9 mouse cellular contexts compared by ENCODE assay signal in genomic region chr11:64968507-64968906, GRCm38 (mm10). TPM values are rescaled to one million over a fixed set of nuclear protein-coding genes. Genes with fewer than 3 reads are reported as not detected.
DNase-seq lines count a peak whose midpoint lies in the region; ATAC-seq and TF ChIP-seq lines count a peak whose summit lies in the region.
"Had no signal": no experiment of that assay in that cellular context is flagged by ENCODE, and none has a peak within 500 bp of the region (broad histone marks: within the 10 kb centered on the region; RNA-seq: fewer than 3 reads in every experiment).

No protein-coding gene starts in this region.

- no peaks in the 10 kb centered on the region for H3K36me3 ChIP-seq in embryonic facial prominence, embryonic 15.5 days
- no peaks in the 10 kb centered on the region for H3K36me3 ChIP-seq in kidney, embryonic 14.5 days (ENCODE audit: control insufficient read depth, insufficient read depth, low read length)
- no peaks in the 10 kb centered on the region for H3K36me3 ChIP-seq in limb, embryonic 13.5 days
- H3K36me3 ChIP-seq in midbrain, embryonic 15.5 days (replicated peaks) = no peaks in the 10 kb centered on the region
- no peaks in the 10 kb centered on the region for H3K36me3 ChIP-seq in stomach, postnatal 0 days (ENCODE audit: control insufficient read depth, insufficient read depth, low read length)

- no peak for TF ChIP-seq EP300 in stomach, postnatal 0 days (optimal IDR thresholded peaks at IDR 0.05)

- no peaks in the 10 kb centered on the region for H3K9me3 ChIP-seq in embryonic facial prominence, embryonic 15.5 days (replicated peaks)
- no peaks in the 10 kb centered on the region for H3K9me3 ChIP-seq in kidney, embryonic 14.5 days (ENCODE audit: control insufficient read depth, low read length)
- no peaks in the 10 kb centered on the region for H3K9me3 ChIP-seq in limb, embryonic 13.5 days
- no peaks in the 10 kb centered on the region for H3K9me3 ChIP-seq in midbrain, embryonic 15.5 days
- H3K9me3 ChIP-seq in stomach, postnatal 0 days (ENCODE audit: control insufficient read depth, low read length) = no peaks in the 10 kb centered on the region

- 2% methylated on average over 3 of the region's 3 CpGs for WGBS in embryonic facial prominence, embryonic 15.5 days
- WGBS in kidney, embryonic 14.5 days = 8% methylated on average over 3 of the region's 3 CpGs
- WGBS in limb, embryonic 13.5 days = 7% methylated on average over 3 of the region's 3 CpGs
- 9% methylated on average over 3 of the region's 3 CpGs for WGBS in midbrain, embryonic 15.5 days
- WGBS in stomach, postnatal 0 days = under 1% methylated on average over 3 of the region's 3 CpGs

- peak; percentile 76; the same call in 1 of the 2 replicates for ATAC-seq in embryonic facial prominence, embryonic 15.5 days (ENCODE audit: insufficient number of reproducible peaks, low FRiP score, low TSS enrichment, low read depth)
- ATAC-seq in kidney, embryonic 14.5 days (ENCODE audit: low FRiP score, low TSS enrichment) = peak; percentile 91
- ATAC-seq in limb, embryonic 13.5 days (ENCODE audit: low FRiP score, low read depth) = peak; percentile 82
- ATAC-seq in midbrain, embryonic 15.5 days (replicated peaks) = peak; percentile 92
- ATAC-seq in stomach, postnatal 0 days (ENCODE audit: low FRiP score, low TSS enrichment) = peak; percentile 87

- peaks cover 8% of the 10 kb centered on the region; the same call in 1 of the 2 replicates for H3K4me1 ChIP-seq in embryonic facial prominence, embryonic 15.5 days
- H3K4me1 ChIP-seq in kidney, embryonic 14.5 days (ENCODE audit: control insufficient read depth, insufficient read depth, low read length) = no peaks in the 10 kb centered on the region
- H3K4me1 ChIP-seq in limb, embryonic 13.5 days = peaks cover 32% of the 10 kb centered on the region
- peaks cover 4% of the 10 kb centered on the region for H3K4me1 ChIP-seq in midbrain, embryonic 15.5 days
- no peaks in the 10 kb centered on the region for H3K4me1 ChIP-seq in stomach, postnatal 0 days (replicated peaks; ENCODE audit: control insufficient read depth, insufficient read depth)

- 0 out of 2 replicates have a peak, but pooled peaks cover 9% of the 10 kb centered on the region for H3K27me3 ChIP-seq in embryonic facial prominence, embryonic 15.5 days
- no peaks in the 10 kb centered on the region for H3K27me3 ChIP-seq in kidney, embryonic 14.5 days (ENCODE audit: control insufficient read depth, insufficient read depth, low read length)
- H3K27me3 ChIP-seq in limb, embryonic 13.5 days = peaks cover 13% of the 10 kb centered on the region; the same call in 1 of the 2 replicates
- H3K27me3 ChIP-seq in midbrain, embryonic 15.5 days (replicated peaks) = peaks cover 17% of the 10 kb centered on the region; the same call in 1 of the 2 replicates
- H3K27me3 ChIP-seq in stomach, postnatal 0 days (ENCODE audit: control insufficient read depth, insufficient read depth, low read length) = no peaks in the 10 kb centered on the region

- no peak overlapping the region for H3K9ac ChIP-seq in embryonic facial prominence, embryonic 15.5 days
- H3K9ac ChIP-seq in kidney, embryonic 14.5 days (ENCODE audit: low read depth, low read length) = no peak overlapping the region
- H3K9ac ChIP-seq in limb, embryonic 13.5 days = no peak overlapping the region
- H3K9ac ChIP-seq in midbrain, embryonic 15.5 days = no peak overlapping the region
- H3K9ac ChIP-seq in stomach, postnatal 0 days (ENCODE audit: low read length) = no peak overlapping the region

- no peak overlapping the region for H3K27ac ChIP-seq in embryonic facial prominence, embryonic 15.5 days (replicated peaks)
- H3K27ac ChIP-seq in kidney, embryonic 14.5 days (ENCODE audit: low read depth, low read length) = no peak overlapping the region
- H3K27ac ChIP-seq in limb, embryonic 13.5 days = no peak overlapping the region
- no peak overlapping the region for H3K27ac ChIP-seq in midbrain, embryonic 15.5 days
- no peak overlapping the region for H3K27ac ChIP-seq in stomach, postnatal 0 days (replicated peaks)

- DNase-seq in B cell, adult 2 months = peak; percentile 27 to 36
- peak; percentile 64 to 74 for DNase-seq in adrenal gland, postnatal 36 days
- DNase-seq in heart, adult 8-10 months (ENCODE audit: low spot score) = peak; percentile 62
- DNase-seq in stomach, postnatal 0 days (ENCODE audit: low spot score) = peak; percentile 72

- peak; percentile 97 for TF ChIP-seq CTCF in stomach, postnatal 0 days (IDR thresholded peaks at IDR 0.05; ENCODE audit: low read depth)

- no peak overlapping the region for H3K4me2 ChIP-seq in embryonic facial prominence, embryonic 15.5 days (replicated peaks)
- no peak overlapping the region for H3K4me2 ChIP-seq in kidney, embryonic 14.5 days (replicated peaks; ENCODE audit: low read depth, low read length)
- H3K4me2 ChIP-seq in limb, embryonic 13.5 days (replicated peaks) = no peak overlapping the region
- no peak overlapping the region for H3K4me2 ChIP-seq in midbrain, embryonic 15.5 days
- H3K4me2 ChIP-seq in stomach, postnatal 0 days (replicated peaks; ENCODE audit: low read depth) = no peak overlapping the region

- no peak overlapping the region for H3K4me3 ChIP-seq in embryonic facial prominence, embryonic 15.5 days (replicated peaks)
- no peak overlapping the region for H3K4me3 ChIP-seq in kidney, embryonic 14.5 days (ENCODE audit: low read length)
- H3K4me3 ChIP-seq in limb, embryonic 13.5 days = no peak overlapping the region
- no peak overlapping the region for H3K4me3 ChIP-seq in midbrain, embryonic 15.5 days
- H3K4me3 ChIP-seq in stomach, postnatal 0 days (ENCODE audit: low read depth, low read length) = no peak overlapping the region
- H3K4me3 ChIP-seq: erythroblast, embryonic 14.5 days had no signal

RNA-seq across cellular contexts. Expression of gene Elac2, which starts 10.3 kb away (rescaled TPM):
- total RNA-seq in adrenal gland, postnatal 36 days (2021) = 10 to 100 TPM; 40.4 to 62.4 TPM
- 23.0 and 25.9 TPM in 2 replicates for polyA plus RNA-seq in embryonic facial prominence, embryonic 15.5 days (2015; fragmentation: Nextera tagmentation; extraction: Ambion mirVana)
- 10 to 100 TPM; 17.6 to 21.7 (median 18.8) TPM for total RNA-seq in heart, adult 8-10 months (2022)
- polyA plus RNA-seq in kidney, embryonic 14.5 days (2014; fragmentation: Nextera tagmentation; extraction: Ambion mirVana) = 19.6 and 38.4 TPM in 2 replicates
- polyA plus RNA-seq in limb, embryonic 13.5 days (2015; fragmentation: Nextera tagmentation; extraction: Ambion mirVana) = 25.6 and 26.3 TPM in 2 replicates
- polyA plus RNA-seq in midbrain, embryonic 15.5 days (2015; fragmentation: Nextera tagmentation; extraction: Ambion mirVana) = 31.0 and 31.9 TPM in 2 replicates
- 14.0 and 15.4 TPM in 2 replicates for polyA plus RNA-seq in stomach, postnatal 0 days (2015; fragmentation: Nextera tagmentation; extraction: Ambion mirVana)
